Mouse (Mus musculus) layer of hippocampus, adult 9-11 months (tissue): ENCODE data around the gene Acp5.

Experiments used
- DNase-seq: peaks from one replicate; pipeline ENCODE4 v3.0.0; 2022

Gene Acp5

GRCm38 (mm10) chr9:22092746-22093145 lies 42.8 kb downstream of the Acp5 start:
- no peak for DNase-seq

GRCm38 (mm10) chr9:22089986-22090385 lies 45.5 kb downstream of the Acp5 start:
- no peak for DNase-seq

- DNase-seq, result no peak
Measured at GRCm38 (mm10) chr9:22089281-22089680, 46.2 kb downstream of the Acp5 start.

GRCm38 (mm10) chr9:22087034-22087618 lies 48.4 kb downstream of the Acp5 start:
- DNase-seq, result no peak

GRCm38 (mm10) chr9:22086012-22086411 lies 49.5 kb downstream of the Acp5 start:
- DNase-seq, result no peak

GRCm38 (mm10) chr9:22085022-22085834 lies 50.3 kb downstream of the Acp5 start, which contains the start of gene Ecsit:
Ecsit (minus strand) TSS chr9:22085438.
- DNase-seq, result peak; percentile 98

GRCm38 (mm10) chr9:22084667-22085021 lies 50.9 kb downstream of the Acp5 start:
- DNase-seq, result no peak
